In the genomic region with DNA sequence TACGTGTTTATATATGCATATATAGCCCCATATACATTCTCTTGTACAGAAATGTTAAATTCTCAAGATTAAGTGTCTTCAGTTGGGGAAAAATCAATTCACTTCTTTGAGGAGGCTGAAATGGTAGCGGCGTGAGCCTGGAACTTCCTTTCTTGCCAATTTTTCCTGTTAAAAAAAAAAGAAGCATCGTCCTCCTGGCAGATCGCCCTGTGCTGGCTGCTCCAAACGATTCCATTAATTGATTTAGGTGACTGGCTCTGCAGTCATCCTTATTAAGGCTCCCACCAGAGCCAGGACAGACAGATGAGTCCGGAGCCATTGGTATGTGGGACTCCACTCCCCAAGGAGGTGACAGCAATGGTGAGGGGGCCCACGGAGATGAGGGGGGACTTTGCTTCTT, we compare ENCODE assay signal across 21 mouse cellular contexts.
DNase-seq lines count a peak whose midpoint lies in the region; ATAC-seq and TF ChIP-seq lines count a peak whose summit lies in the region.
"Had no signal": no experiment of that assay in that cellular context is flagged by ENCODE, and none has a peak within 500 bp of the region (broad histone marks: within the 10 kb centered on the region; RNA-seq: fewer than 3 reads in every experiment).

No protein-coding gene starts in this region.

- H3K9me3 ChIP-seq in forebrain, embryonic 15.5 days = no peaks in the 10 kb centered on the region
- H3K9me3 ChIP-seq in forebrain, embryonic 11.5 days (ENCODE audit: control insufficient read depth, low read length) = no peaks in the 10 kb centered on the region
- H3K9me3 ChIP-seq in limb, embryonic 14.5 days (ENCODE audit: control insufficient read depth, low read length) = no peaks in the 10 kb centered on the region
- H3K9me3 ChIP-seq in limb, embryonic 10.5 days (replicated peaks) = no peaks in the 10 kb centered on the region
- H3K9me3 ChIP-seq: forebrain, embryonic 12.5 days; limb, embryonic 13.5 days; midbrain, embryonic 13.5 days; neural tube, embryonic 15.5 days; stomach, embryonic 15.5 days had no signal

- peaks cover 4% of the 10 kb centered on the region; the same call in 1 of the 2 replicates for H3K27me3 ChIP-seq in forebrain, embryonic 15.5 days
- H3K27me3 ChIP-seq in forebrain, embryonic 11.5 days (ENCODE audit: control insufficient read depth, insufficient read depth, low read length) = peaks cover 4% of the 10 kb centered on the region; the same call in 1 of the 2 replicates
- H3K27me3 ChIP-seq in limb, embryonic 14.5 days (ENCODE audit: control insufficient read depth, insufficient read depth, low read length) = peaks cover 21% of the 10 kb centered on the region
- H3K27me3 ChIP-seq in limb, embryonic 10.5 days (ENCODE audit: low read depth, poor library complexity, severe bottlenecking) = peaks cover 95% of the 10 kb centered on the region

- ATAC-seq in forebrain, embryonic 15.5 days (replicated peaks) = no peak
- no peak for ATAC-seq in forebrain, embryonic 11.5 days (replicated peaks; ENCODE audit: low FRiP score)
- no peak for ATAC-seq in limb, embryonic 14.5 days (ENCODE audit: low FRiP score, low read depth)
- ATAC-seq: CD4-positive, CD25-positive, alpha-beta regulatory T cell, adult 4 months; inflammation-experienced regulatory T-cells, adult 6 months; midbrain, embryonic 13.5 days had no signal

- no peak overlapping the region for H3K4me3 ChIP-seq in forebrain, embryonic 15.5 days
- no peak overlapping the region for H3K4me3 ChIP-seq in forebrain, embryonic 11.5 days (ENCODE audit: low read depth, low read length)
- no peak overlapping the region for H3K4me3 ChIP-seq in limb, embryonic 14.5 days (replicated peaks; ENCODE audit: low read length)
- H3K4me3 ChIP-seq in limb, embryonic 10.5 days = no peak overlapping the region
- H3K4me3 ChIP-seq: forebrain, embryonic 12.5 days; limb, embryonic 13.5 days; midbrain, embryonic 13.5 days; myocyte; neural tube, embryonic 15.5 days; stomach, embryonic 15.5 days had no signal

- H3K36me3 ChIP-seq in forebrain, embryonic 15.5 days = peaks cover 5% of the 10 kb centered on the region; the same call in 1 of the 2 replicates
- H3K36me3 ChIP-seq in forebrain, embryonic 11.5 days (ENCODE audit: control insufficient read depth, insufficient read depth, low read length) = no peaks in the 10 kb centered on the region
- H3K36me3 ChIP-seq in limb, embryonic 14.5 days (ENCODE audit: control insufficient read depth, insufficient read depth, low read length) = no peaks in the 10 kb centered on the region
- H3K36me3 ChIP-seq in limb, embryonic 10.5 days = no peaks in the 10 kb centered on the region
- H3K36me3 ChIP-seq: forebrain, embryonic 12.5 days; limb, embryonic 13.5 days; midbrain, embryonic 13.5 days; stomach, embryonic 15.5 days had no signal

- WGBS in forebrain, embryonic 15.5 days = 33% methylated on average over 8 of the region's 8 CpGs
- whole genome bisulfite sequencing in forebrain, embryonic 11.5 days = 79% methylated on average over 8 of the region's 8 CpGs
- 55% methylated on average over 8 of the region's 8 CpGs for whole genome bisulfite sequencing in limb, embryonic 14.5 days
- 83% methylated on average over 8 of the region's 8 CpGs for WGBS in limb, embryonic 10.5 days

- H3K4me2 ChIP-seq in forebrain, embryonic 15.5 days (replicated peaks) = no peak overlapping the region
- H3K4me2 ChIP-seq in forebrain, embryonic 11.5 days (ENCODE audit: low read depth, low read length, severe bottlenecking) = no peak overlapping the region
- no peak overlapping the region for H3K4me2 ChIP-seq in limb, embryonic 14.5 days (replicated peaks; ENCODE audit: low read depth, low read length, severe bottlenecking)
- H3K4me2 ChIP-seq: forebrain, embryonic 12.5 days; limb, embryonic 13.5 days; midbrain, embryonic 13.5 days; neural tube, embryonic 15.5 days; stomach, embryonic 15.5 days had no signal

- H3K4me1 ChIP-seq in forebrain, embryonic 15.5 days = peaks cover 88% of the 10 kb centered on the region
- peaks cover 24% of the 10 kb centered on the region for H3K4me1 ChIP-seq in forebrain, embryonic 11.5 days (replicated peaks; ENCODE audit: control insufficient read depth, insufficient read depth, low read length)
- H3K4me1 ChIP-seq in limb, embryonic 14.5 days (ENCODE audit: control insufficient read depth, insufficient read depth, low read length) = peaks cover 15% of the 10 kb centered on the region
- peaks cover 33% of the 10 kb centered on the region for H3K4me1 ChIP-seq in limb, embryonic 10.5 days
- H3K4me1 ChIP-seq: stomach, embryonic 15.5 days had no signal

- DNase-seq in adrenal gland, adult 2 months = peak; percentile 13
- no peak for DNase-seq in adrenal gland, adult 18-20 months (ENCODE audit: low spot score in 2 of 2)
- DNase-seq in forebrain, embryonic 11.5 days (ENCODE audit: low spot score) = no peak
- peak; percentile 11 for DNase-seq in limb, embryonic 14.5 days (ENCODE audit: low spot score)
- no peak for DNase-seq in limb, embryonic 10.5 days (ENCODE audit: low spot score)
- peak; percentile 13 for DNase-seq in adrenal gland, postnatal 14 days
- no peak for DNase-seq in frontal cortex, postnatal 25 days (ENCODE audit: low spot score in 2 of 2)
- DNase-seq: kidney, adult 9 months; kidney, postnatal 36 days; layer of hippocampus, adult 9-11 months; right cerebral cortex, postnatal 14 days had no signal

- no peak overlapping the region for H3K9ac ChIP-seq in forebrain, embryonic 15.5 days (replicated peaks)
- H3K9ac ChIP-seq in forebrain, embryonic 11.5 days (ENCODE audit: low read length) = no peak overlapping the region
- H3K9ac ChIP-seq in limb, embryonic 14.5 days (ENCODE audit: low read depth, low read length, severe bottlenecking) = no peak overlapping the region
- H3K9ac ChIP-seq: forebrain, embryonic 12.5 days; limb, embryonic 13.5 days; liver, embryonic 14.5 days; midbrain, embryonic 13.5 days; neural tube, embryonic 15.5 days; stomach, embryonic 15.5 days had no signal

- peak overlapping the region; percentile 73 for H3K27ac ChIP-seq in forebrain, embryonic 15.5 days (replicated peaks)
- H3K27ac ChIP-seq in forebrain, embryonic 11.5 days (ENCODE audit: low read depth, low read length) = no peak overlapping the region
- H3K27ac ChIP-seq in limb, embryonic 14.5 days (replicated peaks; ENCODE audit: low read depth, low read length) = no peak overlapping the region
- no peak overlapping the region for H3K27ac ChIP-seq in limb, embryonic 10.5 days
- H3K27ac ChIP-seq: forebrain, embryonic 12.5 days; limb, embryonic 13.5 days; liver, embryonic 14.5 days; midbrain, embryonic 13.5 days; neural tube, embryonic 15.5 days; stomach, embryonic 15.5 days had no signal

- TF ChIP-seq POLR2A in limb, embryonic 14.5 days (IDR thresholded peaks at IDR 0.05; ENCODE audit: borderline replicate concordance, extremely low read depth, insufficient read depth, insufficient read length) = no peak

Comparison
In these comparisons a context has a peak if more than half of its experiments do, and no peak if none do; other contexts are left out.
1. DNase-seq: peak in adrenal gland, adult 2 months (single experiment), limb, embryonic 14.5 days (single experiment) and adrenal gland, postnatal 14 days (single experiment); none in adrenal gland, adult 18-20 months (0 of 2), forebrain, embryonic 11.5 days (single experiment), limb, embryonic 10.5 days (single experiment) and frontal cortex, postnatal 25 days (0 of 2).